Mouse (Mus musculus): ENCODE data around the gene Myadm. TPM values are rescaled to one million over a fixed set of nuclear protein-coding genes. Genes with fewer than 3 reads are reported as not detected.

The Myadm gene
- total and polyA plus RNA-seq, 3 experiments = 4.4 to 22.6 (median 4.6) TPM

DNA sequence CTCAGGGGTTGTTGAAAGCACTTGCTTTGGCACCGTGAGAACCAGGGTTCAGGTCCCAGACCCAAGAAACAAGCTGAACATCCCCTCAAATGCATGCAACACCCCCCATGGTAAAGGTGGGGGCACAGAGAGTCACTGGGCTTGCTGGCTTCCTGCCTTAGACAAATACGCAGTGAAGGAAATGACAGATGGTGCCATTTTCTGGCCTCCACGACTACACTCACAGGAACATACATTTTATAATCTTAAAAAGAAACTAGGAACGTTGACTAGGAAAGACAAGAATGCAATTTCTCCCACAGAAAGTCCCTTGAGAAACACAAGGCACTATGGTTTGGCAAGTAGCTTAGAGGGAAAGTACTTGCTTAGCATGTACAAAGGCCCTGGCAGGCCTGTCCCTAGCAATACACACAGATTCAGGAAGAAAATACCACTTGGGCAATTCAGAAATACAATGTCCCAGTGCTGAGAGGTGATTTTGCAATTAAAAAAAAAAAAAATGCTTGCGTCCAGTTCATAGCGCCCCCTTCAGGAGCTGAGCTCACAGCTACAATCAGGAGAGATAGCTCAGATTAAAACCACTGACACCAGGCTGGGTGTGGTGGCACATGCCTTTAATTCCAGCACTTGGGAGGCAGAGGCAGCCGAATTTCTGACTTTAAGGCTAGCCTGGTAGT, 11.2 kb downstream of the Myadm start:
- H3K9ac ChIP-seq (ENCODE audit: insufficient read depth, low read depth) = no peak overlapping the region
- TF ChIP-seq MAFK (IDR thresholded peaks at IDR 0.05; ENCODE audit: insufficient replicate concordance, low read length) (no peak), RAD21 (IDR thresholded peaks at IDR 0.05; ENCODE audit: low read depth, low read length) (peak; percentile 36), ZNF384 (IDR thresholded peaks at IDR 0.05; ENCODE audit: low read depth, low read length) (peak; percentile 92), SMC3 (IDR thresholded peaks at IDR 0.05; ENCODE audit: low read depth, low read length) (peak; percentile 24), MAX (IDR thresholded peaks at IDR 0.05; ENCODE audit: low read length) (no peak), CTCF (conservative IDR thresholded peaks at IDR 0.05 in 1 of 2, IDR thresholded peaks at IDR 0.05 in 1 of 2; ENCODE audit: low read depth in 2 of 2, low read length in 2 of 2) (peak; percentile 18 to 60; a peak in 2 of 4 replicates)
- no peak overlapping the region for H3K4me3 ChIP-seq (replicated peaks in 1 of 3; ENCODE audit: low read depth in 2 of 3, low read length in 2 of 3, poor library complexity in 1 of 3)
- peak; percentile 38 for DNase-seq (ENCODE audit: extremely low read depth)
- H3K4me2 ChIP-seq (ENCODE audit: insufficient read depth, low read depth, poor library complexity, severe bottlenecking) = no peak overlapping the region
- peaks cover 2% of the 10 kb centered on the region for H3K27me3 ChIP-seq (replicated peaks)
- no peak overlapping the region for H3K27ac ChIP-seq (ENCODE audit: insufficient read depth, low read depth)
- no peaks in the 10 kb centered on the region for H3K79me2 ChIP-seq (replicated peaks; ENCODE audit: control insufficient read depth, extremely low read depth, insufficient read depth, poor library complexity, severe bottlenecking)
- peaks cover 6 to 51% of the 10 kb centered on the region in 2 experiments for H3K4me1 ChIP-seq (ENCODE audit: control insufficient read depth in 1 of 2, insufficient read depth in 2 of 2)
- peaks cover 11 to 46% of the 10 kb centered on the region in 2 experiments for H3K36me3 ChIP-seq (replicated peaks in 1 of 2; ENCODE audit: control insufficient read depth in 1 of 2, insufficient read depth in 1 of 2, low read length in 1 of 2)
- H3K9me3 ChIP-seq (replicated peaks; ENCODE audit: low read length) = no peaks in the 10 kb centered on the region
- dilution Hi-C loops (cut with MboI; ENCODE audit: extremely low pct_ligation_motif_present, extremely low pct_unique_long_range_greater_than_20kb, low sequenced_read_pairs) = no loop called here
- in situ Hi-C loops (cut with MboI; ENCODE audit: low pct_ligation_motif_present, low pct_unique_long_range_greater_than_20kb, low sequenced_read_pairs) = no loop called here

DNA sequence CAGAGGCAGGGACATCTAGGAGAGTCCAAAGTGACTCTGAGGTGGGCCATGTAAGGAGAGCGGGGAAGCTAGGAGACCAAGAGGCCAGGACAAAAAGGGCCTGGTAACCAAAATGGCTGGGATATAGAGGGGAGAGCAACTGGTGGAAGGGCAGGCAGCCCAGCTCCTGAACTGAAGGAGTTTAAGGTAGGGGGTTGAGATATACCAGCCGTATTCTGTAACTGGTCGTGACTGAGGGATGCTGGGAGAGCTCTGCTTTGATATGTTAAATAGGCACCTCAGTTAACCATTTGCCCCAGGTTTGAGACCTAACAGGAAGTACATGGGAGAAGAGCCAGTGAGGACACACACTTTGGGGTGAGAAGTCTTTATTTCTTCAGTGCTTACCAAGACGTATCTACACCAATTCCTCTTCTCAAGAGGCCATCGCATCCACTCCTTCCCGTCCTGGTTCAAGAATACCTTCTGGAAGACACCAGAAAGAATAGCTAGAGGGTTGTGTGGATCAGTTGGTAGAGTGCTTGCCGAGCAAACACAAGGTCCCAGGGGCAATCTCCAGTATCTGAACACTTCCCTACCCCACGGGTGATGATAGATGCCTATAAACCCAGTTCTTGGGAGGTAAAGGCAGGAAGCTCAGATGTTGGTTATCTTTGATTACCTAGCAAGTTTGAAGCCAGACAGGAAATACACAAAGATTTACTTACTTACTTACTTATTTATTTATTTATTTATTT, 12.2 kb downstream of the Myadm start:
- Histone ChIP-seq H3K4me1 (ENCODE audit: control insufficient read depth in 1 of 2, insufficient read depth in 2 of 2) (peaks cover 6 to 51% of the 10 kb centered on the region in 2 experiments), H3K27ac (ENCODE audit: insufficient read depth, low read depth) (no peak overlapping the region), H3K4me3 (replicated peaks in 1 of 3; ENCODE audit: low read depth in 2 of 3, low read length in 2 of 3, poor library complexity in 1 of 3) (no peak overlapping the region), H3K79me2 (replicated peaks; ENCODE audit: control insufficient read depth, extremely low read depth, insufficient read depth, poor library complexity, severe bottlenecking) (no peaks in the 10 kb centered on the region), H3K4me2 (ENCODE audit: insufficient read depth, low read depth, poor library complexity, severe bottlenecking) (no peak overlapping the region), H3K9me3 (replicated peaks; ENCODE audit: low read length) (no peaks in the 10 kb centered on the region), H3K9ac (ENCODE audit: insufficient read depth, low read depth) (no peak overlapping the region), H3K27me3 (replicated peaks) (peaks cover 2% of the 10 kb centered on the region), H3K36me3 (replicated peaks in 1 of 2; ENCODE audit: control insufficient read depth in 1 of 2, insufficient read depth in 1 of 2, low read length in 1 of 2) (peaks cover 11 to 46% of the 10 kb centered on the region in 2 experiments)
- DNase-seq (ENCODE audit: extremely low read depth) = no peak
- in situ Hi-C loops (cut with MboI; ENCODE audit: low pct_ligation_motif_present, low pct_unique_long_range_greater_than_20kb, low sequenced_read_pairs) (no loop called here), dilution Hi-C loops (cut with MboI; ENCODE audit: extremely low pct_ligation_motif_present, extremely low pct_unique_long_range_greater_than_20kb, low sequenced_read_pairs) (no loop called here)
- TF ChIP-seq GABPA (IDR thresholded peaks at IDR 0.05; ENCODE audit: insufficient replicate concordance, low read depth, low read length) = no peak
- no peak for TF ChIP-seq MEF2A (IDR thresholded peaks at IDR 0.05; ENCODE audit: borderline replicate concordance, low read depth, low read length)

DNA sequence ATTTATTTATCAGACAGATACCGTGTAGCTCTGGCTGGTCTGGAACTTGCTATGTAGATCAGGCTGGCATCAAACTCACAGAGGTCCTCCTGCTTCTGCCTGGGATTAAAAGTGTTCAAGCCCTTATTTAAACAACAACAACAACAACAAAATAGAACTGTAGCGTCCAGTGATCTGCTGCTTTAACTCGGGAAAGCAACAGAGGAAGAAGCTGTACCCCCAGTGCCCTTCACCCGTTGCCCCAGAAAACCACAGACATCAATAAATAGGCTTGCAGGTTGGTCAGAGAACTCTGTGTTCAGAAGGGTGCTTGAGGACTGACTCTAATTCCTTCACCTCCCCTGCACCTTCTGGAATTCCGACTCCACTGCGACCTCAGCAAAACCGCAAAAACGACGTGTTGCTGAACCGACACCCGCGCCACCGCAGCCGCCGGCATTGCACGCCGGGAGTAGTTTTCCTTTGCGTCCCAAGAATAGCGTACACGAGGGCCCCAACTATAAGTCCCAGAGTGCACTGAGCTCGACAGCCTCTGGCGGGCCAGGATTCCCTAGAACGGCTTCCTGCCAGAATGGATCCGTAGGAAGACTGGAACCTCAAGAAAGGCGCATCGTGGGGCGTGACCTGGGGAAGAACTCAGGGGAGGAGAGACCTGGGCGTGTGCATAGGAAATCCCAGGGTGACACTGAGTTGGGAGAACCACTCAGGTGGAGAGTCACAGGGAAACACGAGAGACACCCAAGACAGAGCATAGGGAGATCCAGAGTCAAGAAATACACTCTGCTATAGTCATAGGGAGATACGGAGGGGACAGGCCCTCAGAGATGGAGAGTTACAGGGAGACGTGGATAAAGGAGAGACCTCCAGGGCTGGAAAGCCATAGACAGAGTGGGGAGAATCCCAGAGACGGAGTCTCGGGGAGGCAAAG, 13.0 kb downstream of the Myadm start:
- in situ Hi-C loops (cut with MboI; ENCODE audit: low pct_ligation_motif_present, low pct_unique_long_range_greater_than_20kb, low sequenced_read_pairs) = no loop called here
- Histone ChIP-seq H3K9ac (ENCODE audit: insufficient read depth, low read depth) (no peak overlapping the region), H3K9me3 (replicated peaks; ENCODE audit: low read length) (no peaks in the 10 kb centered on the region), H3K27me3 (replicated peaks) (peaks cover 2% of the 10 kb centered on the region), H3K4me3 (replicated peaks in 1 of 3; ENCODE audit: low read depth in 2 of 3, low read length in 2 of 3, poor library complexity in 1 of 3) (no peak overlapping the region), H3K36me3 (replicated peaks in 1 of 2; ENCODE audit: control insufficient read depth in 1 of 2, insufficient read depth in 1 of 2, low read length in 1 of 2) (peaks cover 7 to 39% of the 10 kb centered on the region in 2 experiments), H3K4me2 (ENCODE audit: insufficient read depth, low read depth, poor library complexity, severe bottlenecking) (no peak overlapping the region), H3K79me2 (replicated peaks; ENCODE audit: control insufficient read depth, extremely low read depth, insufficient read depth, poor library complexity, severe bottlenecking) (no peaks in the 10 kb centered on the region), H3K4me1 (ENCODE audit: control insufficient read depth in 1 of 2, insufficient read depth in 2 of 2) (peaks cover 6 to 51% of the 10 kb centered on the region in 2 experiments), H3K27ac (ENCODE audit: insufficient read depth, low read depth) (no peak overlapping the region)
- no peak for DNase-seq (ENCODE audit: extremely low read depth)
- no peak for TF ChIP-seq NRF1 (IDR thresholded peaks at IDR 0.05; ENCODE audit: low read depth, low read length)
- no peak for TF ChIP-seq ELF1 (IDR thresholded peaks at IDR 0.05; ENCODE audit: low read depth, low read length)
- no peak for TF ChIP-seq MXI1 (IDR thresholded peaks at IDR 0.05; ENCODE audit: low read depth, low read length)
- no peak for TF ChIP-seq BHLHE40 (IDR thresholded peaks at IDR 0.05; ENCODE audit: low read depth, low read length)
- no peak for TF ChIP-seq IRF4 (IDR thresholded peaks at IDR 0.05; ENCODE audit: low read depth, low read length)
- TF ChIP-seq ETS1 (conservative IDR thresholded peaks at IDR 0.05; ENCODE audit: low read depth, low read length) = no peak
- no peak for TF ChIP-seq MYC (IDR thresholded peaks at IDR 0.05; ENCODE audit: low read depth, low read length)
- dilution Hi-C loops (cut with MboI; ENCODE audit: extremely low pct_ligation_motif_present, extremely low pct_unique_long_range_greater_than_20kb, low sequenced_read_pairs) = no loop called here
